Mouse (Mus musculus) C2C12 (cell line): Measurements from ENCODE around the gene Tent5a. TPM values are rescaled to one million over a fixed set of nuclear protein-coding genes. Genes with fewer than 3 reads are reported as not detected.

Experiments
- H3K27me3 ChIP-seq: one replicate; pipeline ENCODE4 v1.6.1; 2011; ENCODE audit not compliant: control insufficient read depth, insufficient read depth, insufficient read length
- H3K36me3 ChIP-seq: one replicate; pipeline ENCODE4 v1.6.1; 2011; ENCODE audit not compliant: control insufficient read depth, insufficient read depth
- H3K4me3 ChIP-seq: one replicate; pipeline ENCODE4 v1.5.1; 2011; ENCODE audit warnings: mild to moderate bottlenecking, control low read depth; ENCODE audit not compliant: poor library complexity, insufficient read depth, severe bottlenecking
- H3K79me2 ChIP-seq: one replicate; pipeline ENCODE4 v1.6.1; 2011; ENCODE audit not compliant: control insufficient read depth, insufficient read depth
- H3K79me3 ChIP-seq: one replicate; pipeline ENCODE4 v1.6.1; 2011; ENCODE audit warnings: low read depth, control low read depth
- H3ac ChIP-seq: one replicate; pipeline ENCODE3; 2011; ENCODE audit warnings: low read depth; ENCODE audit not compliant: control insufficient read depth, insufficient read length
- CEBPB ChIP-seq: IDR thresholded peaks from one replicate; pipeline ENCODE4 v1.6.1; 2011; ENCODE audit warnings: low read depth, mild to moderate bottlenecking, control low read depth, moderate library complexity
- CTCF ChIP-seq: IDR thresholded peaks from one replicate; pipeline ENCODE4 v1.5.1; 2011; ENCODE audit not compliant: control insufficient read depth, insufficient read depth, insufficient read length
- FOSL1 ChIP-seq: IDR thresholded peaks from one replicate; pipeline ENCODE4 v1.8.0; 2011; ENCODE audit warnings: mild to moderate bottlenecking, low read length; ENCODE audit not compliant: poor library complexity, insufficient read depth, severe bottlenecking
- MAX ChIP-seq: IDR thresholded peaks from one replicate; pipeline ENCODE4 v1.6.1; 2011; ENCODE audit warnings: mild to moderate bottlenecking, control low read depth
- MYOD1 ChIP-seq: IDR thresholded peaks from one replicate; pipeline ENCODE4 v1.6.1; 2011; ENCODE audit warnings: low read depth; ENCODE audit not compliant: control insufficient read depth, insufficient read length
- MYOG ChIP-seq: IDR thresholded peaks from one replicate; pipeline ENCODE4 v1.6.1; 2011; ENCODE audit not compliant: control insufficient read depth, insufficient read length; ENCODE audit errors: extremely low read depth
- USF1 ChIP-seq: IDR thresholded peaks from one replicate; pipeline ENCODE4 v1.6.1; 2011; ENCODE audit warnings: low read depth, mild to moderate bottlenecking, control low read depth, moderate library complexity
- polyA plus RNA-seq: library from polyadenylated mRNA; unstranded; fragments of >200 nt; fragmentation: generic; extraction: Trizol; gene quantifications from one replicate; pipeline ENCODE4 v1.2.1, GENCODE M21; 2012; ENCODE audit warnings: missing spikeins

The Tent5a gene
- polyA plus RNA-seq, 1 experiment: 0.32 TPM

DNA sequence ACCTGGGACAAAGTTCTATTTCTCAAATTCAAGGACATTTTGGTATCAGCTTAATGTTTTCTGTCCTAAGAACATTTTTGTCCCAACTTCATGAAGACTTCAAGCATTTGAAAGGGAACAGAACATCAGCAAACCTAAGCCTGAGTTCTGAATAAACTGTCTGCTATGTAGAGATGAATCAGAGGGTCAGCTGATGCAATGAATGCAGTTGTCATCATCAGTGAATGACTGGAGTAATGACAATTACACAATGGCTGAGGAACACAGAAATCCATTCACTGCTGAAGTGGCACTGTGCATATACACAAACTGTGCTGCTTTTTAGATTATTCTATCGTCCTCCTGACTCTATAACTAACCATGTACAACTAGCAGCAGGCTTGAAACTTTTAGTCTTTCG, 53.0 kb downstream of the Tent5a start:
- H3K79me2 ChIP-seq: no peaks in the 10 kb centered on the region
- H3K79me3 ChIP-seq: no peaks in the 10 kb centered on the region
- no peak overlapping the region for H3K4me3 ChIP-seq
- H3K36me3 ChIP-seq: no peaks in the 10 kb centered on the region
- no peaks in the 10 kb centered on the region for H3K27me3 ChIP-seq
- no peak overlapping the region for H3ac ChIP-seq
- TF ChIP-seq CEBPB (no peak), CTCF (no peak), USF1 (no peak), FOSL1 (no peak), MYOG (no peak), MAX (no peak), MYOD1 (no peak)

Other genes with a start within 250 kb of the Tent5a start
- gene Gm11114, start 14.6 kb downstream of the Tent5a start, polyA plus RNA-seq: not detected